Mouse (Mus musculus) spleen, postnatal 14 days (tissue): ENCODE data around the gene Rpgr.

ENCODE experiments used
- DNase-seq, 2 experiments: peaks; one replicate each; pipeline ENCODE4 v3.0.0; 2021 to 2022; ENCODE audit warnings: low spot score in 2 of 2

The Rpgr gene

DNA sequence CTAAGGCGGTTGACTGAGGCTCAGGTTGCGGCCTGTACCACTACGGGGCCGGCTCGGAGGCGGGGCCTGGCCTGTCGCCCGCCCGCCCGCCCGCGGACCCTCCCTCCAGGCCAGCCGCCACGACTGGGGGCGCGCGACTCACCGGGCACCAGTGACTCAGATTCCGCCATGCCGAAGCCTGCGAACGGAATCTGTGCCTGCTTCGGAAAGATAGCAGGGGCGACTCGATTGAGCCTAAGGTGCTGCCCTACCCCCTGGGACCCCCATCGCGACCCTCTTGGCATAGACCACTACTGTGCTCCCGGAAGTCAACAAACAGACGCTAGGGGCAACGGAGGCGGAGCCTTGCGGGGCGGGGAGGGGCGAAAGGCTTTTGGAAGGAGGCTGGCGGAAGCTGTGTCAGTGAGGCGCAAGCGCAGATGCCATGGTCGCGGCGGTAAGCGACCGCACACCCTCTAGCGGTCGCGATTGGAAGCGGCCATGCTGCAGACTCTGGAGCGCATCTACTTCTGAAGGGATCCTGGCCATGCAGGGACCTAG is at the start of gene Rpgr:
Rpgr (minus strand) TSS at position 511 of the 540 bp plus-strand sequence.
- DNase-seq: peak; percentile 72 to 79

- DNase-seq: no peak
Measured at GRCm38 (mm10) chrX:10258260-10258659, 41.5 kb upstream of the Rpgr start.

DNA sequence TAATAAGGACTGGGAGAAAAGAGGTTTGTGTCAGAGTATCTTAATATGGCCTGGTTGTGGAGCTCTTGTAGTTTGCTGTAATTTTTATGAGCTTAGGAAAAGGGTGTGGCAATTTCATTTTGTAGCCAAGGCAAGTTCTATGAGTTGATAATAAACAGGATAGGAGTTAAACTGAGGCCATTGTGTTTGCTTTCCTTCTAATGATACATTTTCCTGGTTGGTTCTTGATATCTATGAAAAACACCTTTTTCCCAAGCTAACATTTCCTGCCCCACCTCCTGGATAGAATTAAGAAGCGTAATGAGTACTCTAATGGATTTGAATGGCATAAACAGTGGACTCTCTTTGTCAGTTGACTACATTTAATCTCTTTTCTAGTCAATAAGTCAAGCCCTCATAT is 41.1 kb upstream of the Rpgr start:
- DNase-seq: no peak

DNA sequence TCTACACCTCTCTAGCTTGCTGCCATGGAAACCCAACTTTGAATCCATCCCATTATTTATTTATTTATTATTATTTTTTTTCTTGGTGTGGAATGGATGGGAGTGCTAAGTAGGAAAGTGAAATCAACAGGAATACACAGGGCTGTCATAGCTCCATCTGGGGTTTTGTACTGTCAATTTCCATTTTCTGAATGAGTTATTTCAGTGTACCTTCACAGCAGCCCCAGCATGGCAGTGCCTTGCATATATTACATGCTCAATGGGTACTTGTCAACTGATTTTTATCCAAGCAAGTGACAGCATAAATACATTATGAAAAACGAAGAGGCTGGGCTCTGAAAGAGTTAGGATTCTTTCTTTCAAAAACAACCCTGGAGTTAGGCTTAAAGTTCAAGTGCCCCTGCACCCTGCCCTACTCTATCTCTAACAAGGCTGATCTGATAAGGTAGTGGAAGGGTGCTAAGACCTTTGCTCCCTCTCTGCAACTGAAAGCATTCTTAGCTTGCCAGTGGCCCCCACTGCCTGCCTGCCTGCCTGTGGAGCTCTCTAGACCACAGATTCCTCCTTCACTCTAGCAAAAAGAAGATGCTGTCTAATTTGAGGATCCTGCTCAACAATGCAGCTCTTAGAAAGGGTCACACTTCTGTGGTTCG is 35.3 kb upstream of the Rpgr start, which contains the start of gene Otc:
Otc (plus strand) TSS at position 454 of the 653 bp plus-strand sequence.
- no peak for DNase-seq

DNA sequence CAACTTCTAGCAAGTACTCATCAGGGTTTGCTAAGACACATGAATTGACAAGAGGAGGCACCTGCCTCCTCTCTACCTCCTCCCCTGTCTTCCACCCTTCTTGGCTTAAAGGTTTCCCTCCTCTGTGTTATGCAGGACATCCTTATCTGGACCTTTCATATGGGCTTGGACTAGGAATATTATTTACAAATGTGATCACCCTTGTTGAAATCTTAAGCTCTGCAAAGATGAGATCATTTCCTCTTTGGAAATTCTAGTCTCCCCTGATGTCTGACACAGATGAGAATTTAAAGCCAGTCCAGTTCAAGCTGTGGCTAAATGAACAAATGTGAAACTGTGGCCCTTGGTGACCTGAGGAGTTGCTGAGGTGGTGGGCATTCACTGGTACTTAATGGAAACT is 34.6 kb upstream of the Rpgr start:
- no peak for DNase-seq

- no peak for DNase-seq
Measured at GRCm38 (mm10) chrX:10243916-10244315, 27.2 kb upstream of the Rpgr start.

GRCm38 (mm10) chrX:10239515-10239914 is 22.8 kb upstream of the Rpgr start:
- no peak for DNase-seq

DNA sequence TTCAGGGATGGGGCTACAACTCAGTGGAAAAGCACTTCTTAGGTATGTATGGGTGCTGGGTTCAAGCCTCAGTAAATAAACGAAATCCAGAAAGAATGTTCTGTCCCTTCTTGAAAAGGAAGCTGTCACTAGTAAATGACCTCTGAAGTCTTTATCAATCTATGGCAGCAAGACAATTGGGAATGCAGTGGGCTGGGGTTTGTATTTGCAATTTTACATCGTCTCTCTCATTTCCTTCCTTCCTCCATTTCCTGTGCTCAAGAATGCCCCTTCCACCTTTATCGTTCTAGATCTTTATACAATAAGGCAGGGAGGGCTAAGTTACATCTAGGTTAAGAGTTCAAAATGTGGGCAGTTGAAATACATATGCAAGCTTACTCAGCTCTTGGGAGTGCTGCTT is 17.9 kb upstream of the Rpgr start:
- DNase-seq: no peak

- no peak for DNase-seq
Measured at GRCm38 (mm10) chrX:10233051-10233450, 16.3 kb upstream of the Rpgr start.

DNA sequence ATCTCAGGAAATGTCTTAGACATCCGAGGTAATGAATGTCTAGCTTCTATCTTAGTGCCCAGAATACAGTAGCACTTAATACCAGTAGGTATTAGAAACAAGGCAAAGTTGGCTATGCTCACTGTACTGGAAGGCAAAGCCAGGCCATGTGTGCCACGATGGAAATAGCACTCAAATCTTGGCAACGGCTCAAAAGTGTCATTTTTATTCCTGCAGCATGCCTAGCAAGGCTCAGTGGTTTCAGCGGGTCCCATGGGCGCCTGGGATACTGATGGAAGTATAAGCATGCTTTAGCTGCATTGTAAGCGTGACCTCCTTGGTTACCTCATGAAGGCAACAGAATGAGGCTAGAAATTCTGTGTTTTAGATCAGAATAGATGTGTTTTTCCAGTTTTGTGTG is 2.6 kb upstream of the Rpgr start:
- DNase-seq: no peak

DNA sequence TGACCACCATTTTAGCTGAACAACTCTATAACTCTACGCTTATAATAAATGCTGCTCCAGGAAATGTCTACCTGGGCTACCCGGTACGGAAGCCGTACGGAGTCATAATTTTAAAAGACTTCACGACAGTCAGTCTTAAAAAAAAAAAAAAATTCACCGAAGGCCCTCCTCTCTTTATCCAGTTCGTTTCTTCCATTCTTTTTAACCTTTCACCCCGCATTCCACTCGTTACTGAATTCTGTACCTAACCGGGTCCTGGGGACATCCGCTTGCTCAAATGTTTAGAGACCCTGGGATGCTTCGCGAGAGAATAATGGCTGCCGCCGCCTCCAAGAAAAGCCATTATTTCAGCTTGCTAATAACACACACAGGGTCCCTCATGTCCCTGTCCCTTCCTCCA is 748 bp downstream of the Rpgr start:
- peak in 1 of 2 experiments; percentile 2 for DNase-seq

- DNase-seq: no peak
Measured at GRCm38 (mm10) chrX:10205937-10206336, 10.8 kb downstream of the Rpgr start.

DNA sequence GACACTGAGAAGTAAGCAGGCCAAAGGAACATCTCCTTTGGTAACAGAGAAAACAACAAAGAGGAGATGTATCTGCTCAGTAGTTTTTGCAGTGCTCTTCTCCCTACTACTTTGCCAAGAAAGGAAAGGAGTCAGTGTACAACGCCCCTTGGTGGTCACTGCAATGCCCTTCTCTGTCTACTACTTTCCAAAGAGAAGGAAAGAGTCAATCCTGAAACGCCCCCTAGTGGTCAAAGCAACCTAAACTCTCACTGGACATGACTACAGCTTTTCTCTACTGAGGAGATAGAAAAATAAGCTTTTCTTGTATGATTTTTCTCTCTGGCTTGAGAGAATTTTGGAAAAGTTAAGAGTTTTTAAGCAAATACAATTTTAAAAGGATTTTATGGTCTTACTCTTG is 15.4 kb downstream of the Rpgr start:
- peak in 1 of 2 experiments; percentile 8 for DNase-seq

GRCm38 (mm10) chrX:10152390-10152789 is 64.3 kb downstream of the Rpgr start:
- DNase-seq: no peak

DNA sequence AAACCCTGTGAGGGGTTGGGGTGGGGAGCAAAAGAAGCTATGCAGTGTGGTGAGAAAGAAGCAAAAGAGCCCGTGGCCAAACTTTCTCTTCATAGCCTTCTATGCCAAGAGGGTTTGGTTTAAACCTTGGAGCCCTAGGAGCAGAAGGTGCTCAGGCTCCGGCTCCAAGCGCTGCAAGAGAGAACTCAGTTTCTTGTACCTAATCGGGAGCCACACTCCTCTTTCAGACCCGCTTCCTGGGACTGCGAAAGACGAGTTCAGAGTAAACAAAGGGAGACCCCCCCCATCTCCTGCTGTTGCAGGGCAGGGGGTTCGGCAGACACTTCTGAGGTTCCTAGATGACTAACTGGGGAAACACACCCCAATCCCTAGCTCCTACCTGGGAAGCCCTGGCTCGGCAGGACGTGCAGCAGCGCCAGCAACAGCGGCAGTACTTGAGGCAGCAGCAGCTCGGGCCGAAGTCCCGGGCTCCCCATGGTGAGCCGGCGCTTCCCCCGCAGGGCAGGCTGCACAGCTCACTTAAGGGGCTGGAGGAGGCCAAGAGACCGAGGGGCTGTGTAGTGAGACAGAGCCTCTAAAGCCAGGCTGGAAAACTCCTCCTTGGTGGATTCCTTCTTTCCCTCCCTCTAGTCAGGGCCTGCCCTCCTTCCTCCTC is 99.5 kb downstream of the Rpgr start, which contains the start of gene Srpx:
Srpx (minus strand) TSS at position 645 of the 655 bp plus-strand sequence.
- no peak for DNase-seq

GRCm38 (mm10) chrX:10115780-10116179 is 100.9 kb downstream of the Rpgr start:
- DNase-seq: no peak

DNA sequence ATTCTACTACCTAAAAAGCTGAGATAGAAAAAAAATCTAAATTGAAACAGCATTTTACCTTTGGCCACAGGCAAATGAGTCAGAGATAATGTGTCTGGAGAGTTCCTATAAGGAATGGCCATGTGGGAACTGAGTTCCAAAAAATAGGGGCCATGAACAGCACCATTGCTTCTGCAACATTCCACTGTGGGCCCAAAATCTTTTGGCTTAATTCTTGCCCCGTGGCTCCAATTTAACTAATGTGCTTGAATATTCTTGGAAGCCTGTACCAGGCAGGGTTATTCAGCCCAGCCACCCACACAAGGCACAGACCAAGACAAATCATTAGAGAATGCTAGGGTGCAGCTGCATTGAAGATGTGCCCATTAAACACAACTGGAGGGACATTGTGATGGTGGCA is 106.0 kb downstream of the Rpgr start:
- no peak for DNase-seq

DNA sequence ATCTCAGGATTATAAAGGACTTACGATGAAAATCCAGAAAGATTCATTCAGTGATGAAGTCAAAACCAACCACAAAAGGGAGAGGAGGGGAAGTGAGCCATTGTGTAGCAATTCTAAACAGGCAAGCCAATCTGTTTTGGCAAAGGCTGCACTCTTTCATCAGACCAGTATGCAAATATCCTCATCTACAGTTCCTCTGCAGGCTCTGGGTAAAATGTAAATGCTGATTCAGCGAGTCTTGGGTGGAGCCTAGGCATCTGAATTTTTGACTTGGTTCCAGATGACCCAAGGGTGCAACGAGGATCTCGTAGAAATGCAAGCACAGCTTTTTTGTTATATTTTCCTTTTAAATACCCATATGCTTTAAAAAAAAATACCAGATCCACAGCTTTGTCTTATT is 108.2 kb downstream of the Rpgr start:
- no peak for DNase-seq

DNA sequence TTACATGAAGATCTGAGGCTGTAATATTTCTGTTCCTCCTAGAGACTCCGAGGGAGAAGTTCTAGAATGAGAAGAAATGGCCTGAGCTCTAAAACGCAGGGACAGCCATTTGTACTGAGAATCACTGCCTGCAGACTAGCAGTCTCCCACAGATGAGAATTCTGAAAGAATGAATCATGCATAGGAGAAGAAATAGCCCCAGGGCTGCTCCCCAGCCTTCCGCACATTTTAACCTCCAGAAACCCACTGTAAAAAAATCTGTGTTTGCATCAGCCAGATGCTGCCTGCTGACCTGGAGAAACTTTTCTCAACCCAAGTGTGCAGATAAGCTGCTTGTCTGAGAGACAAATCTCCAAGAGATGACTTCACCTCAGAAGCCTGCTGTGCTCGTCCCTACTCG is 111.2 kb downstream of the Rpgr start:
- no peak for DNase-seq

DNA sequence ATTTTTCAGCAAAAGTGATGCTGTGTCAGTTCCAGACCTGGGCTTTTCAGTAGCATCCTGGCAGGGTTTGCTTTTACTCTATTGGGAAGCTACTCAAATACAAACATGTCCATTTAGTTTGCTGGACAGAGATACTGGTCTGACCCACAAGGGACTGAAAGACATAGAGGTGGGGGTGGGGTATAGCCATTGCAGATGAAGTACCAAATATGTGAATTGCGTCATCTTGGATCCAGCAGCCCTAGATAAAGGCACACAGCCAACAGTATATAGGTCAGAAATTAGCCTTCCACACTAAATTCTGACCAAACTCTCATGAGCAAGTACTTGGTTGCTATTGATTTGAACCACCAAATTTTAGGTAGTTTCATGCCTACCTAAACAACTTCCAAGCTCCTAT is 114.0 kb downstream of the Rpgr start:
- no peak for DNase-seq

GRCm38 (mm10) chrX:10095797-10096196 is 120.9 kb downstream of the Rpgr start:
- no peak for DNase-seq

DNA sequence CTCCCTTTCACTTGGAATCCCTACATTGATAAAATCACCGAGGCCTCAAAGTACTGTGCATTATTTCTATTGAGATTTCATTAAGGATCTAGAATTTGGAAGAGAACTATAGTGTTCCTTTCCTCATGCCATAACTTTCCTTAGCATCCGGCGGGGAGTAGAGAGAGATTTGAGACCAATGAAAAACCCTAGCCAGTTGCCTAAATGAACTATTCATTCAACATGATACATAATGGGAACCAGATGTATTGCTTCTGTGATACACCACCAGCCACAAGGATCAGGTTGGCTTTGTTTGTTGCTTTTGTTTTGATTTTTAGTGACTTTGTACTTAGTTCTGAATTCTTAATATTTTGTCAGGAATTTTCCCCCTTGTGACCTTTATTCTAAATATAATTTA is 136.3 kb downstream of the Rpgr start:
- DNase-seq: no peak

- DNase-seq: no peak
Measured at GRCm38 (mm10) chrX:10079981-10080380, 136.7 kb downstream of the Rpgr start.
